Mouse (Mus musculus) liver, embryonic 13.5 days (tissue): Measurements from ENCODE around the gene Ube2f. TPM values are rescaled to one million over a fixed set of nuclear protein-coding genes. Genes with fewer than 3 reads are reported as not detected.

Source experiments
- ATAC-seq: fragments of 200-750 bp; cut with Nextera tagmentation; 2 replicates; pipeline ENCODE4 v1.8.0; 2017; ENCODE audit warnings: low read depth, mild to moderate bottlenecking, moderate number of reproducible peaks, moderate library complexity
- DNase-seq: peaks from one replicate; pipeline ENCODE4 v3.0.0; 2022
- H3K27ac ChIP-seq: fragments of 300-500 bp; sonication (generic); 2 replicates; pipeline ENCODE4 v1.5.1; 2015; ENCODE audit warnings: moderate library complexity, mild to moderate bottlenecking, inconsistent platforms
- H3K27me3 ChIP-seq: fragments of 300-500 bp; sonication (generic); 2 replicates; pipeline ENCODE4 v1.6.1; 2015; ENCODE audit warnings: mild to moderate bottlenecking, inconsistent platforms
- H3K36me3 ChIP-seq: fragments of 300-500 bp; sonication (generic); 2 replicates; pipeline ENCODE4 v1.6.1; 2015; ENCODE audit warnings: mild to moderate bottlenecking, inconsistent platforms
- H3K4me1 ChIP-seq: fragments of 300-500 bp; sonication (generic); replicated peaks from 2 replicates; pipeline ENCODE4 v1.6.1; 2015; ENCODE audit warnings: inconsistent platforms
- H3K4me2 ChIP-seq: fragments of 300-500 bp; sonication (generic); 2 replicates; pipeline ENCODE4 v1.6.1; 2015; ENCODE audit warnings: inconsistent platforms, mild to moderate bottlenecking, moderate library complexity
- H3K4me3 ChIP-seq: fragments of 300-500 bp; sonication (generic); replicated peaks from 2 replicates; pipeline ENCODE4 v1.5.1; 2015; ENCODE audit warnings: mild to moderate bottlenecking, inconsistent platforms
- H3K9ac ChIP-seq: fragments of 300-500 bp; sonication (generic); 2 replicates; pipeline ENCODE4 v1.6.1; 2015; ENCODE audit warnings: mild to moderate bottlenecking, inconsistent platforms
- H3K9me3 ChIP-seq: fragments of 300-500 bp; sonication (generic); replicated peaks from 2 replicates; pipeline ENCODE4 v1.6.1; 2016; ENCODE audit warnings: inconsistent platforms
- WGBS: fragments of 180-500 bp; shearing (Covaris S2); methylation state at CpG from one replicate; pipeline ENCODE4 v1.1.7; 2015; ENCODE audit not compliant: insufficient replicate concordance; 5-methylcytosine and 5-hydroxymethylcytosine counted together
- polyA plus RNA-seq: library from polyadenylated mRNA; unstranded; fragments of >200 nt; fragmentation: Nextera tagmentation; extraction: Ambion mirVana; gene quantifications from 2 replicates; pipeline ENCODE4 v1.2.1, GENCODE M21; 2015

The Ube2f gene
- polyA plus RNA-seq, 1 experiment from 2014 or later = 71.1 TPM

DNA sequence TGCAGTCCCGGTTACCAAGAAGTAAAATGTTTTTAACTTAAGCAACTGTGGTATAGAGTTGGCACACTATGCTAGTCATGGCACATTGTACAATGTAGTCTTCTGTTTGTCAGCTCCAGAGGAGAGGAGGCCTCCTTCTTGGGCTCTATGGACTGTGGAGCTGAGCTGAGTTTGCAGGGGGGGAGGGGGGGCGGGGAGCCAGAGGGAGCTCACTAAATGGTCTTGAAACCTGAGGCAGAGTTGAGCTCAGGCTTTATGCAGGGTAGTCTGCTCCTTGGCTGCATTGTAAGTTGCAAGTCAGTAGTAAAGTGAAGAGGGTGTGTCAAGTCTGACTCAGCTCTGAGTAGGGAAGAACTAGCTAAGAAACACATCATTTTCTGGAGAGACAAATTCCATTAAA lies 22.2 kb downstream of the Ube2f start:
- Histone ChIP-seq H3K4me2 (no peak overlapping the region), H3K4me1 (0 out of 2 replicates have a peak, but pooled peaks cover 5% of the 10 kb centered on the region), H3K4me3 (no peak overlapping the region), H3K27me3 (no peaks in the 10 kb centered on the region), H3K9ac (no peak overlapping the region), H3K27ac (no peak overlapping the region), H3K36me3 (peaks cover 31% of the 10 kb centered on the region), H3K9me3 (no peaks in the 10 kb centered on the region)
- 88% methylated on average over 2 of the region's 2 CpGs for WGBS
- DNase-seq (no peak), ATAC-seq (0 out of 2 replicates have a peak, but pooled peaks have one; percentile 50)

DNA sequence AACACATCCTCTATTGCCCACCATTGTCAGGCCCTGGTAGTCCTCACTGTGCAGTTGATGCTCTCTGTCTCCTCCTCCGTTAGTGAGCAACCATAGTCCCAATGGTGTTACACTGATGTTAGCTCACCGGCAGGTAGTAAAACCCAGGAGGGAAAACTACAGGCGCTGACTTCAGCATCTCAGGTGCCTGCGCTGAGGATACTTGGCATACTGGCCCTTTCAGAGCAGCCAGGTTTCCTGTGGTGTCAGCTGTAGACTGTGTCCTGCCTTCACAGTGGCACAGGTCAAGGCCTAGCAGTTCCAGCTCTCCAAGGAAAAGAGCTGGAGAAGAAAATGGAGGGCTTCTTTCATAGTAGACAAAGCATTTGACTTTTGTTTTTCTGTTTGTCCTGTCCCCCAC lies 26.5 kb downstream of the Ube2f start:
- peaks cover 63% of the 10 kb centered on the region for H3K36me3 ChIP-seq
- WGBS = 86% methylated on average over 4 of the region's 4 CpGs
- no peak overlapping the region for H3K4me2 ChIP-seq
- H3K9ac ChIP-seq = no peak overlapping the region
- peaks cover 23% of the 10 kb centered on the region for H3K4me1 ChIP-seq
- H3K27me3 ChIP-seq = no peaks in the 10 kb centered on the region
- no peak overlapping the region for H3K4me3 ChIP-seq
- no peak for DNase-seq
- no peak overlapping the region for H3K27ac ChIP-seq
- no peak for ATAC-seq
- no peaks in the 10 kb centered on the region for H3K9me3 ChIP-seq

DNA sequence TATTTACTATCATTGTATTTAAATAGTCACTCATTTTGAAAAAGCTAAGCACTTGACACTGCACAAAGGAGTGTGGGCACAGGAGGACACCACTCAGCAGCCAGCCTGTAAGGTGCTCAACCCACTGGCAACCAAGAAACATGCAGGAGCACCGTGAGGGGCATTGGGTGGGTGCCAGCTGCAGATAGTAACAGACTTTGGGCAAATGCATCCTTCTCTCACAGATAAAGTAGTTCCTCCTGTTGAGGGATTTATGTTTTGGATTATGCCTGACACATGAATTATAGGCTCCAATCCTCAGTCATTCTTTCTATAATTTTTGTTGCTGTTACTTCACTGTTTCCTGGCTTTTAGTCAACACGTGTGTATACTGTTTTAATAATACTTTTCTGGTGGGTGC lies 27.4 kb downstream of the Ube2f start:
- no peaks in the 10 kb centered on the region for H3K9me3 ChIP-seq
- no peak overlapping the region for H3K4me2 ChIP-seq
- peaks cover 63% of the 10 kb centered on the region for H3K36me3 ChIP-seq
- peaks cover 20% of the 10 kb centered on the region for H3K4me1 ChIP-seq
- H3K27ac ChIP-seq = peak overlapping the region; percentile 25; the same call in 1 of the 2 replicates
- no peak overlapping the region for H3K4me3 ChIP-seq
- 71% methylated on average over 2 of the region's 2 CpGs for WGBS
- ATAC-seq (no peak), DNase-seq (no peak)
- H3K27me3 ChIP-seq = no peaks in the 10 kb centered on the region
- no peak overlapping the region for H3K9ac ChIP-seq

DNA sequence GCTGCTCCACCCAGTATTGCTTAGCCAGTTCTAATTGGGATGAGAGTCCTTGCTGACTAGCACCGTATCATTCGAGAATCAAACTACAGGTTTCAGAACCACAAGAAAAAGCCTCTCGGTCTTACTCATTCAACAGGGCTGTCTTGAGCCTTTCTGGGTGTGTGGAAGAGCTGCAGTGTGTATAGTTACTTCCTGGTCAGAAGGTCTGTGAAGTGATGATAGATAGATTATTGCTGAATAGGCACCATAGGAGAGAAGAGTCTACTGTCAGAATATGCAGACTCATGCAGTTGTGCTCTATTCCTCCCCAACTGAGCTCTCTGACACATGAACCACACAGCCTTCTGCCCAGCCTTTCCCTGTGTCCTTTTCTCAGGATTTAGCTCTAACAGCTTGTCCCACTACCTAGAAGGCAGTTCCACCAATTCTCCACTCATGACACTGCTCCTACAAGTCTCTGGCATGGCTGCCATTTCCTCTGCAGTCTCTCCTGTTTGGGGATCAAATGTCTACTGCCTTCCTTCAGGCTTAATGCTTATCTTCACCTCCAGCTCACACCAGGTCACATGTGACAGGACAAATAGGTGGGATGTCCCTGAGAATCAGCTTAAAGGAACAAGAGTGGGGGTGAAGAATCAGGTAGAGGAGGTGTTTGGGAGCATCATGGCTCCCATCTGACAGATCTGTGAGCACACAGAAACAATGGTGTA lies 28.5 kb downstream of the Ube2f start:
- no peaks in the 10 kb centered on the region for H3K27me3 ChIP-seq
- H3K4me2 ChIP-seq = peak overlapping the region; percentile 20
- DNase-seq (no peak), ATAC-seq (peak; percentile 92)
- H3K9ac ChIP-seq = no peak overlapping the region
- H3K27ac ChIP-seq = peak overlapping the region; percentile 85
- 84% methylated on average over 3 of the region's 3 CpGs for WGBS
- H3K9me3 ChIP-seq = no peaks in the 10 kb centered on the region
- H3K4me1 ChIP-seq = peaks cover 20% of the 10 kb centered on the region
- no peak overlapping the region for H3K4me3 ChIP-seq
- H3K36me3 ChIP-seq = peaks cover 66% of the 10 kb centered on the region

DNA sequence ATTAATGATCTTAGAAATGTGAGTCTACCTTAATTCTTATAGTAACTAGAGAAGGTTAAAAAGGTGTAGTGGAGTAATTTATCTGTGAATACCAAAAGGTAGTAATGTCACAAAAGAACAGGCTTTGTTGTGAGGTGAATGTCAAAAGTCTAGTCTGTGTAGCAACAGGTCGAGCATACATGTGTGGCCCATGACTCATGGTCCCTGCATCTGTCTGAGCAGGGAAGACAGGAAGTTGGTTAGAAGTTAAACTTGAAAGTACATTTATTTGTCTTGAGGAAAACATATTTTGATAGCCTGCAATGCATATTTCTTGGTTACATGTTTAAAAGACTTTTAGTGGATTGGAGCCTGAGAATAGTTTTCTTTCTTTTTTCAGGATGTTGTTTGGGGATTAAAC lies 29.0 kb downstream of the Ube2f start:
- H3K36me3 ChIP-seq = peaks cover 71% of the 10 kb centered on the region
- 64% methylated on average over 1 of the region's 1 CpGs for WGBS
- H3K4me2 ChIP-seq = no peak overlapping the region; the same call in 1 of the 2 replicates

DNA sequence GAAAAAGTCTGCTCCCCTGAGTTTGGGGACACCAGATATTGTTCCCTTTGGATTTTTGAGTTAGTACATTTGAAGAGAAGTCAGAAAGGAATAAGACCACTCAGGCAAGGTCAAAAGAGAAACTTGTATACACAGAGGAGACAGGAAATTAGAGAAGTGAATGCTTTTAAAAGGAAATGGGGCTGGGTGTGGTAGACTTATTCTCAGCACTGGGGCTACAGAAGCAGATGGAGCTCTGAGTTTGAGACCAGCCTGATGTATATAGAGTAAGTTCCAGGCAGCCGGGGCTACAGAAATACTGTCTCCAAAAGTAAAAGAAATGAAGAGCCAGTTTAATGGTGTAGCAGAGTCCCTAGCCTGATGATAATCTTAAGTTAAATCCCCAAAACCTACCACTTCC lies 32.5 kb downstream of the Ube2f start:
- Histone ChIP-seq H3K27ac (no peak overlapping the region), H3K4me3 (no peak overlapping the region), H3K4me1 (peaks cover 15% of the 10 kb centered on the region), H3K4me2 (no peak overlapping the region), H3K36me3 (peaks cover 70% of the 10 kb centered on the region), H3K27me3 (no peaks in the 10 kb centered on the region), H3K9ac (no peak overlapping the region), H3K9me3 (no peaks in the 10 kb centered on the region)
- 76% methylated on average over 1 of the region's 1 CpGs for WGBS
- ATAC-seq (no peak), DNase-seq (no peak)

More for the DNA sequence above, 29.0 kb downstream of the Ube2f start:
- Histone ChIP-seq H3K27me3 (no peaks in the 10 kb centered on the region), H3K4me3 (no peak overlapping the region), H3K4me1 (peaks cover 20% of the 10 kb centered on the region), H3K9me3 (no peaks in the 10 kb centered on the region), H3K27ac (peak overlapping the region; percentile 85), H3K9ac (no peak overlapping the region)
- DNase-seq (no peak), ATAC-seq (no peak)

DNA sequence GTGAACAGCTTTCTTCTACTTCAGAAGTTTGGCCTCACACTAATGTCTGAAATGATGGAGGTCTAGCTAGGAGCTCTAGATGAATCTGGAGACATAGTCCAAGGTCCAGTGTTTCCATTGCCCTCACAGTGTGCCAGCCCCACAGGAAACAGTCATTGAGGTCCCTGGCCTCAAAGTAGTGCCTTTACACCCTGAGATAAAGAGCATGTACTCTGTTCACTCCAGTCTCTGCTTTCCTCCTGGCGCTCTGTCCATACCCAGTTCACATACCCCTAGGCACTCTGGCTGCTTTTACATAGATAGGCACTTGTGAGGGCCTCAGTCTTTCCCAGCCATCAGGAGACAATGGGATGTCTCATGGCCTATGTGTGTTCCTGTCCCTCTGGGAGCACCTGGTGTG lies 39.3 kb downstream of the Ube2f start:
- ATAC-seq = no peak
- Histone ChIP-seq H3K4me3 (no peak overlapping the region), H3K36me3 (peaks cover 70% of the 10 kb centered on the region), H3K4me1 (no peaks in the 10 kb centered on the region; the same call in 1 of the 2 replicates), H3K9me3 (no peaks in the 10 kb centered on the region), H3K27ac (no peak overlapping the region), H3K27me3 (no peaks in the 10 kb centered on the region), H3K4me2 (no peak overlapping the region), H3K9ac (no peak overlapping the region)
- WGBS = 90% methylated on average over 1 of the region's 1 CpGs
- DNase-seq = no peak

DNA sequence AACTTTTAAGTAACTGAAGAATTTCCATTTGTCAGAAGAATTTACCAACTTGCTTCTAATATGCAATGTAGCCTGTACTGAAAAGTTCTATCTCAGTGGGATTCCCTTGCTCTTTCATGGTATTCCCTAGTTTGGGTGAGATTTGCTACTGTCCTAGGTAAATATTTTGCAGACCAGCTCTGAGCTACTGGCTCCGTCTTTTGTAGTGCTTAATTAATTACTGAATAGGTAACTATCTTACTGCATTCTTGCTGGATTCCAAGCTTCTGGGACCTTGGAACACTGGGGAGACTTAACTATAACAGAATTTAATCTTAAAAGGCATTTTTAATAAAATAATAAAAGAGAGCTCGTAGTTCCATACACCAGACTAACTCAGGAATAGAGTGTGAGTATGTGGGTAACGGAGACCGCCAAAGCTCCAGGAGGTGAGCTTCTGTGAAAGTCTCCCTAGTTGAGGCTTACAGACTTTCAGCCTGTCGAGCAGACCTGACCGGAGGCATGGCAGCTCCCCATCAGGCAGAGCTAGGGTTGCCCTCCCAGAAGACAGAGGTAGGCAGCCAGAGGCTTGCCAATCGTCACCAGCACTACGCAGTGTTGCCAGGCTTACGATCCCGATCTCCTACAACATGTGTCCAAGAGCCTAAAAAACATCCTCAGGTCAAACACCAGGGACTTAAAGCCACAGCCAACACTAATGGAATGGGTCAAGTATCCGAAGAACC lies 42.2 kb downstream of the Ube2f start:
- Histone ChIP-seq H3K27ac (no peak overlapping the region), H3K9me3 (no peaks in the 10 kb centered on the region), H3K36me3 (peaks cover 44% of the 10 kb centered on the region), H3K4me3 (no peak overlapping the region), H3K27me3 (no peaks in the 10 kb centered on the region), H3K9ac (no peak overlapping the region), H3K4me2 (no peak overlapping the region), H3K4me1 (peaks cover under 1% of the 10 kb centered on the region; the same call in 1 of the 2 replicates)
- DNase-seq (no peak), ATAC-seq (no peak)
- 87% methylated on average over 11 of the region's 11 CpGs for WGBS

DNA sequence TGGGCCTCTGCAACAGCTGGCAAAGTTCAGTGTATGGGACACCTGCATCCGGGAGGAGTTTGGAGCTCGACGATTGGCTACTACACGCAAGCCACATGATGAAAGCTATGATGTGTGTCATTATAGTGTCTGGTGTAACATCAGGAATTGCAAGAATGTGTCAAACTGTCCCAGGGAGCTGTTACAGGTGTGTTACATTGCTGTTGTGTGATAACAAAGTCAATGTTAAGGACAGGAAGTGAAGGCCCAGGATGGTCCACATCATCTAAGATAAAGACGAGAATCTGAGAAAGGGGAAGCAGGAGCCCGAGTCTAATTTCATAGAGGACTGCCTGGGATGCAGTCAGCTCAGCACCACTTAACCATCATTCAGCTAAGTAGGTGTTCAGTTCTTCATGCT lies 45.4 kb downstream of the Ube2f start:
- WGBS = 60% methylated on average over 6 of the region's 6 CpGs
- H3K27me3 ChIP-seq = no peaks in the 10 kb centered on the region
- no peak overlapping the region for H3K9ac ChIP-seq
- peaks cover 24% of the 10 kb centered on the region for H3K4me1 ChIP-seq
- no peaks in the 10 kb centered on the region for H3K9me3 ChIP-seq
- no peak overlapping the region for H3K4me3 ChIP-seq
- H3K36me3 ChIP-seq = peaks cover 18% of the 10 kb centered on the region
- H3K27ac ChIP-seq = no peak overlapping the region
- H3K4me2 ChIP-seq = no peak overlapping the region
- ATAC-seq (no peak), DNase-seq (no peak)

DNA sequence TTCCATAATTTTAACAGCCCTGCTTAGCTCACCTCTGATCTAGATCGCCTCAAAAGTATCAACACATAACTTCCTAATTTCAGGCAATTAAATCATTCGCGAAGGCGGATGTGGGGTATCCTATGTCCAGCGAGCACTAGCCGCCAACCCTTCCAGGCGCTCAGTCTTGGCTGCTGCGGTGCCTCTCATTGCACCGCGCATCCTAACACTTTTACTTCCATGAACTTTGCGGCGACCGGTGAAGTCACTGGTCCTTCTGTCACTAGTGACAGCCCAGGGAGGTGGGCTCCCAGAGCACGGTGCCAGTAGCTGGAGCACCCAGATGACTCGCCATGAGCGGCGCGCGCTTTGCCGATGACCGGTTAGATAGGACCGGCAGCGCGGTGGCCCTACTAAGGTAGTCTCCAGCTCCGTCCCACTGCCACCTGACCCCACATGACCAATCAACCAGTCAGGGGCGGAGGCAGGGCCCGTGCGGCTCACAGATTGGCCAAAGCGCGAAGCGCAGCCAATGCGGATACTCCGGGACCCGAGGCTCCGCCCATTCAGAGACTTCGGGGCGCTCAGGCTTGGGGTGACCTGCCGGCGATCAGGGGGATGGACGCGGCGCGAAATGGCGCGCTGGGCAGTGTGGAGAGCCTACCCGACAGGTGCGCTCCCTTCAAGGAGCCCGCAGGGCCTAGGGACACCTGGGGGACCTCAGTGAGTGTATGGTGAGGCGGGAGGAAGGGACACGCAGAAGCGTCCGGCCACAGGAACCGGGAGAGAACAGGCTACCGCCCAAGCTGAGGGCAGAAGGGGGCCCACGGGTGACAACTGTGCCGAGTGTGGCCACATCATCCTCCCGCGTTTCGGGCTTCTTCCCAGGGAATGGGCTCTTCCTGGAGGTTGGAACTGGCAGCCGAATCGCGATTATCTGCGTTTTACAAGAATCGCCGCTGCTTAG lies 48.0 kb downstream of the Ube2f start, which contains the start of gene Scly:
Scly (plus strand) TSS at position 540 of the 946 bp plus-strand sequence.
- Histone ChIP-seq H3K4me2 (peak within 1 kb of the TSS; percentile 83), H3K27me3 (no peaks in the 10 kb centered on the region), H3K4me1 (peaks cover 45% of the 10 kb centered on the region), H3K9ac (peak within 1 kb of the TSS; percentile 95), H3K9me3 (no peaks in the 10 kb centered on the region), H3K36me3 (peaks cover 17% of the 10 kb centered on the region), H3K27ac (peak within 1 kb of the TSS; percentile 69), H3K4me3 (peak within 1 kb of the TSS; percentile 95)
- DNase-seq (peak; percentile 96), ATAC-seq (peak; percentile 99)
- WGBS = under 1% methylated on average over 63 of the region's 65 CpGs
